Mouse (Mus musculus): ENCODE measurements around the gene Aqp11. TPM values are rescaled to one million over a fixed set of nuclear protein-coding genes. Genes with fewer than 3 reads are reported as not detected.

Aqp11 gene
- polyA plus RNA-seq, 1 experiment, result 5.0 TPM

GRCm38 (mm10) chr7:97748527-97749206 is 10.6 kb upstream of the Aqp11 start:
- 14% methylated on average over 10 of the region's 10 CpGs for WGBS
- no peaks in the 10 kb centered on the region; the same call in 1 of the 2 replicates for H3K4me1 ChIP-seq (ENCODE audit: control insufficient read depth, insufficient read depth, low read length)
- TF ChIP-seq CTCF (IDR thresholded peaks at IDR 0.05; ENCODE audit: insufficient read depth, low read length), result no peak
- 0 out of 2 replicates have a peak, but pooled peaks have one; percentile 5 for TF ChIP-seq POLR2A (IDR thresholded peaks at IDR 0.05; ENCODE audit: borderline replicate concordance, extremely low read depth, low read depth, low read length)
- H3K4me3 ChIP-seq (replicated peaks; ENCODE audit: extremely low read depth, low read depth, low read length), result peak overlapping the region; percentile 36
- peak; percentile 45 for DNase-seq

DNA sequence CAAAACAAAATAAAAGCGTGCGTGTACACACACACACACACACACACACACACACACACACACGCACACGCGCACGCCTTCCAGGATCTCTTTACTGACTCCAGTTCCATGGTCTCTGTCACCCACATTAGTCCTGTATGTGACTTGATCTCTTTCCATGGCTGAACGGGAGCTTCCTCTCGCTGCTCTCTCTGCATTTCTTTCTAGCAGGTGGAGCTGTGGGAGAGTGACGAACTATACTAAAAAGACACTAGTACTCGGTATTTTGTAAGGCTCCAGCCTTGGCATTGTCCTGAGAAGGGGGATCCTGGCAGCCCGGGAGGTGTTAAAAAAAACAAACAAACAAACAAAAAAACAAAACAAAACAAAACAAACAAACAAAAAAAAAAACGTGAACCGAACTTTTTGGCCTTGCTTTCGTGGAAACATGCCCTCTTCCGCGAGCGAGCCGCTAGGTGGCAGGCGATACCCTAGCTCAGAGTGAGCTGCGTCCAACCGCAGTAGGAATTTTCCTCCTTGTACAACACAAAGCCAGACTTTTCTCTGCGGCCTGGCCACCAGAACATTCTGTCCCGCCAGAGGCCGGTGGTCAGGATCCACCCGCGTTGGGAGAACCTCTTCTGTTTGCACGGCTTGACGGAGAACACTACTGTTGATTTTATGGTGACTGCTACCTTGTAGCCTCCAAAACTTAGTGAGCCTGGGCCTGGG is 9.9 kb upstream of the Aqp11 start:
- DNase-seq, result peak; percentile 80
- 24% methylated on average over 28 of the region's 28 CpGs for WGBS
- Histone ChIP-seq H3K4me3 (replicated peaks; ENCODE audit: extremely low read depth, low read depth, low read length) (peak overlapping the region; percentile 47), H3K4me1 (ENCODE audit: control insufficient read depth, insufficient read depth, low read length) (no peaks in the 10 kb centered on the region; the same call in 1 of the 2 replicates)
- TF ChIP-seq CTCF (IDR thresholded peaks at IDR 0.05; ENCODE audit: insufficient read depth, low read length) (peak; percentile 95), POLR2A (IDR thresholded peaks at IDR 0.05; ENCODE audit: borderline replicate concordance, extremely low read depth, low read depth, low read length) (peak; percentile 56; the same call in 1 of the 2 replicates)

GRCm38 (mm10) chr7:97747176-97747707 is 9.2 kb upstream of the Aqp11 start:
- WGBS, result 64% methylated on average over 4 of the region's 4 CpGs
- no peaks in the 10 kb centered on the region; the same call in 1 of the 2 replicates for H3K4me1 ChIP-seq (ENCODE audit: control insufficient read depth, insufficient read depth, low read length)
- TF ChIP-seq POLR2A (IDR thresholded peaks at IDR 0.05; ENCODE audit: borderline replicate concordance, extremely low read depth, low read depth, low read length) (no peak), CTCF (IDR thresholded peaks at IDR 0.05; ENCODE audit: insufficient read depth, low read length) (no peak)
- H3K4me3 ChIP-seq (replicated peaks; ENCODE audit: extremely low read depth, low read depth, low read length), result no peak overlapping the region
- DNase-seq, result no peak

DNA sequence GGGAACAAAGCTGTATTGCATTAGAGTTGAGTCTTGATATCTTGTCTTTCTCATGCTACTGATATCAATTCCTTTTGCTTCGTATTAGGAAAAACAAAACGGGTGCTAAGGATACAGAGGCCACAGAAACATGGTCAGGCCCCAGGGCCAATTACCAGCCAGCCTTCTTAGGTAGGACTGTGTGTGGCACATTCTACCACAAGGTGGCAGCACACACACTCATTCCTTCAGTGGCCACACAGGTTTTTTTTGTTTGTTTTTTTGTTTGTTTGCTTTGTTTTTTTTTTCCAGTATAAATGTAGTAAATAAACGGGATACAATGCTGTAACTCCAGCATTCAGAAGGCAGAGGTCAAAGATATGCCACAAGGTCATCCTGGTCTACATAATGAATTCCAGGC is 7.2 kb upstream of the Aqp11 start:
- TF ChIP-seq CTCF (IDR thresholded peaks at IDR 0.05; ENCODE audit: insufficient read depth, low read length) (peak; percentile 79), POLR2A (IDR thresholded peaks at IDR 0.05; ENCODE audit: borderline replicate concordance, extremely low read depth, low read depth, low read length) (no peak)
- peak; percentile 45 for DNase-seq
- Histone ChIP-seq H3K4me1 (ENCODE audit: control insufficient read depth, insufficient read depth, low read length) (no peaks in the 10 kb centered on the region; the same call in 1 of the 2 replicates), H3K4me3 (replicated peaks; ENCODE audit: extremely low read depth, low read depth, low read length) (no peak overlapping the region)
- WGBS, result 6% methylated on average over 3 of the region's 3 CpGs

- no peak for DNase-seq
- Histone ChIP-seq H3K4me1 (ENCODE audit: control insufficient read depth, insufficient read depth, low read length) (peaks cover 8% of the 10 kb centered on the region), H3K4me3 (replicated peaks; ENCODE audit: extremely low read depth, low read depth, low read length) (no peak overlapping the region)
- no peak for TF ChIP-seq CTCF (IDR thresholded peaks at IDR 0.05; ENCODE audit: insufficient read depth, low read length)
- TF ChIP-seq POLR2A (IDR thresholded peaks at IDR 0.05; ENCODE audit: borderline replicate concordance, extremely low read depth, low read depth, low read length), result no peak
- WGBS, result 29% methylated on average over 1 of the region's 1 CpGs
These were observed 3.7 kb upstream of the Aqp11 start for GRCm38 (mm10) chr7:97741756-97742291.

DNA sequence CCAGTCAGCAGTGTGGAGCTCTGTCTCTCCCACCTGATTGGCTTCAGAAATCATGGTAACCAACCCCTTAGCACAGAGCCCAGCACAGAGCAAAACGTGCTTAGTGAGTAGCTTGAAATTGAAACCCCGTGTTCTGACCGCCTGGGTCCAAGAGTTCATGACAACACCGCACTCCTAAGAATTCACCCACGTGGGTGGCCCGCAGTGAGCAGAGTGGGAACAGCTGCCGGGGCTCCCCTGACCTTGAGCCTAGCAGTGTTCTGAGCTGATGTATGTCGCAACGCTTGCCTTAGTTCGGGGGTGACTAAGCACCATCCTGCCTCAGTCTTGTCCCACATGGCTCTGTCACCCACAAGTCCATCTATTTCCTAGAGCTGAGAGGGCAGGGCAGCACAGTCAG is 2.9 kb upstream of the Aqp11 start:
- peaks cover 9% of the 10 kb centered on the region for H3K4me1 ChIP-seq (ENCODE audit: control insufficient read depth, insufficient read depth, low read length)
- DNase-seq, result no peak
- WGBS, result 56% methylated on average over 10 of the region's 10 CpGs
- no peak overlapping the region for H3K4me3 ChIP-seq (replicated peaks; ENCODE audit: extremely low read depth, low read depth, low read length)
- no peak for TF ChIP-seq POLR2A (IDR thresholded peaks at IDR 0.05; ENCODE audit: borderline replicate concordance, extremely low read depth, low read depth, low read length)
- TF ChIP-seq CTCF (IDR thresholded peaks at IDR 0.05; ENCODE audit: insufficient read depth, low read length), result no peak

- H3K4me3 ChIP-seq (replicated peaks; ENCODE audit: extremely low read depth, low read depth, low read length), result peak overlapping the region; percentile 91
- WGBS, result 5% methylated on average over 12 of the region's 12 CpGs
- TF ChIP-seq POLR2A (IDR thresholded peaks at IDR 0.05; ENCODE audit: borderline replicate concordance, extremely low read depth, low read depth, low read length) (no peak), CTCF (IDR thresholded peaks at IDR 0.05; ENCODE audit: insufficient read depth, low read length) (no peak)
- DNase-seq, result no peak
- peaks cover 12% of the 10 kb centered on the region for H3K4me1 ChIP-seq (ENCODE audit: control insufficient read depth, insufficient read depth, low read length)
These were observed 842 bp downstream of the Aqp11 start for GRCm38 (mm10) chr7:97737256-97737637.

- 50% methylated on average over 4 of the region's 4 CpGs for WGBS
These were observed 2.1 kb downstream of the Aqp11 start for GRCm38 (mm10) chr7:97735886-97736420.

GRCm38 (mm10) chr7:97735021-97735420 is 3.1 kb downstream of the Aqp11 start:
- no peak for DNase-seq
- 59% methylated on average over 8 of the region's 8 CpGs for WGBS
- TF ChIP-seq POLR2A (IDR thresholded peaks at IDR 0.05; ENCODE audit: borderline replicate concordance, extremely low read depth, low read depth, low read length) (no peak), CTCF (IDR thresholded peaks at IDR 0.05; ENCODE audit: insufficient read depth, low read length) (no peak)
- no peak overlapping the region for H3K4me3 ChIP-seq (replicated peaks; ENCODE audit: extremely low read depth, low read depth, low read length)
- H3K4me1 ChIP-seq (ENCODE audit: control insufficient read depth, insufficient read depth, low read length), result peaks cover 12% of the 10 kb centered on the region

More at GRCm38 (mm10) chr7:97735886-97736420, 2.1 kb downstream of the Aqp11 start:
- Histone ChIP-seq H3K4me3 (replicated peaks; ENCODE audit: extremely low read depth, low read depth, low read length) (no peak overlapping the region), H3K4me1 (ENCODE audit: control insufficient read depth, insufficient read depth, low read length) (peaks cover 12% of the 10 kb centered on the region)
- TF ChIP-seq CTCF (IDR thresholded peaks at IDR 0.05; ENCODE audit: insufficient read depth, low read length) (no peak), POLR2A (IDR thresholded peaks at IDR 0.05; ENCODE audit: borderline replicate concordance, extremely low read depth, low read depth, low read length) (no peak)
- DNase-seq, result no peak

Measured in lung, adult 2 months (tissue).